Mouse (Mus musculus) layer of hippocampus, adult 6 months (tissue): ENCODE data around the gene Atl2. TPM values are rescaled to one million over a fixed set of nuclear protein-coding genes. Genes with fewer than 3 reads are reported as not detected.

ENCODE experiments used
- long read RNA-seq, 2 experiments: library from polyadenylated mRNA; unstranded; transcript quantifications; one replicate each; pipeline ENCODE4 v2.0.0; 2019 to 2020
- polyA plus RNA-seq: library from polyadenylated mRNA; unstranded; fragments of <200 nt; fragmentation: Nextera tagmentation; gene quantifications from 2 replicates; pipeline ENCODE4 v1.2.3, GENCODE M21; 2021

The Atl2 gene
- polyA plus RNA-seq = 13.9 and 16.1 TPM in 2 replicates
- long read RNA-seq, experiment 1, transcript Atl2-201 (13 exons, 3,618 nt) = major isoform, 14 of 41 reads
- long read RNA-seq, experiment 1, partial matches to known transcripts = 8 of 41 reads
- long read RNA-seq, experiment 1, other reads (novel, unspliced or antisense) = 16 of 41 reads
- long read RNA-seq, experiment 2, transcript Atl2-201 (13 exons, 3,618 nt) = major isoform, 107 of 214 reads
- long read RNA-seq, experiment 2, partial matches to known transcripts = 6 of 214 reads
- long read RNA-seq, experiment 2, other reads (novel, unspliced or antisense) = 97 of 214 reads

DNA sequence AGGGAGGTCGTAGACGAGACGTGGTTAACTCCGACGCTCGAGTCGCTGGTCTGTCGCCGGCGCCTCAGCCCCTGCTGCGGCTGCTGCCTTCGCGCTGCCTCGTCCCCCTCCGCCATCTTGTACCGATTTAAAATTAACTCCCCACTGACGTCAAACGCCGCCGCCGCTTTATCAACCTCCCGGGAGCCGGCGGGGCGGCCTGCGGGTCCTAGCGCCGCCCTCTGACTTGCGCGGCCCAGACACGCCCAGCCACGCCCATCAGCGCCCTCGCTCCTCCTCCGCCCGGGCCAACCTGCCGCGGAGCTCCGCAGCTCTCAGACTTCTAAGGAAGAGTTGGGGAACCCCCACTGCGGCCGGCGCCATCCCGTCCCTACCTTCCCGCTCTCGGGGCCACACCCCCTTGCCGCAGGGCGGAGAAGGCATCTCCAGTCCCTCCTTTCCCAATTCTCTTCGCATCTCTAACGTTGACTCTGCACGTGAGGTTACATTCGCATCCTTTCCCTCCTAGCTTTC lies at the start of gene Atl2:
TSS of gene Atl2 (minus strand) at position 213 of the 513 bp plus-strand sequence.

Other genes starting within 250 kb of the Atl2 start
- 1.3 and 1.5 TPM in 2 replicates for gene Cyp1b1, start 181.1 kb downstream of the Atl2 start, polyA plus RNA-seq
- 24.5 and 26.9 TPM in 2 replicates for gene Hnrnpll, start 166.2 kb upstream of the Atl2 start, polyA plus RNA-seq
- gene Galm, start 231.3 kb upstream of the Atl2 start, polyA plus RNA-seq = 1.6 and 3.6 TPM in 2 replicates